ENCODE assay signal across 33 mouse cellular contexts in the genomic region with DNA sequence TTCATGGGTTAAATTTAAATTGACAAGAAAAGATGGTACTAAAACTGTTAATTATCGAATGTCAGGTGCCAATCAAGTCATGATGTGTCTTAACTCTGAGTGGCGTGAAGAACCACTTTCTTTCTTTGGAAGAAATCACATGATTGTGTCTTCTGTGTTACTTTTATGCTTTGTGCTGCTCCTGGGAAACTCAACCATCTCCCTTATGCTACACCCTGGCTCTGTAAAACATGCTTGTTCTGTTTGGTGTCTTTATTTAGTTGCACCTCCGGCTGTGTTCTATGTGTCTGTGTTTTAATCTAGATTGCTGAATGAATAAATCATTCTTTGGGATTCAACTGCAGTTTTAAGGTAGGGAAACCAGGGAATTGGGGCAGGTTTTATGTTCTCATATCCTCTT.
"Had no signal": no experiment of that assay in that cellular context is flagged by ENCODE, and none has a peak within 500 bp of the region (broad histone marks: within the 10 kb centered on the region; RNA-seq: fewer than 3 reads in every experiment).

No protein-coding gene starts in this region.

- ATAC-seq: liver, embryonic 12.5 days; liver, postnatal 0 days; lung, postnatal 0 days; midbrain, embryonic 13.5 days; midbrain, embryonic 15.5 days; midbrain, embryonic 16.5 days had no signal

- H3K27me3 ChIP-seq: limb, embryonic 12.5 days; limb, embryonic 13.5 days; limb, embryonic 15.5 days; liver, embryonic 12.5 days; liver, embryonic 13.5 days; liver, embryonic 15.5 days; lung, embryonic 15.5 days; megakaryocyte, embryonic 14.5 days; midbrain, embryonic 12.5 days; midbrain, embryonic 13.5 days; midbrain, embryonic 15.5 days; neural tube, embryonic 12.5 days; neural tube, embryonic 13.5 days had no signal

- H3K4me3 ChIP-seq: limb, embryonic 10.5 days; limb, embryonic 12.5 days; limb, embryonic 13.5 days; limb, embryonic 15.5 days; liver, embryonic 12.5 days; liver, embryonic 13.5 days; liver, embryonic 15.5 days; lung, embryonic 15.5 days; megakaryocyte, embryonic 14.5 days; midbrain, embryonic 10.5 days; midbrain, embryonic 12.5 days; midbrain, embryonic 13.5 days; midbrain, embryonic 15.5 days; myocyte; neural tube, embryonic 12.5 days; neural tube, embryonic 13.5 days had no signal

- H3K4me1 ChIP-seq: limb, embryonic 10.5 days; limb, embryonic 12.5 days; limb, embryonic 13.5 days; limb, embryonic 15.5 days; liver, embryonic 12.5 days; liver, embryonic 13.5 days; liver, embryonic 15.5 days; lung, embryonic 15.5 days; megakaryocyte, embryonic 14.5 days; midbrain, embryonic 12.5 days; midbrain, embryonic 13.5 days; midbrain, embryonic 15.5 days; neural tube, embryonic 12.5 days; neural tube, embryonic 13.5 days had no signal

- H3K27ac ChIP-seq: limb, embryonic 10.5 days; limb, embryonic 12.5 days; limb, embryonic 13.5 days; limb, embryonic 15.5 days; liver, embryonic 12.5 days; liver, embryonic 13.5 days; liver, embryonic 14.5 days; liver, embryonic 15.5 days; lung, embryonic 15.5 days; macrophage; midbrain, embryonic 10.5 days; midbrain, embryonic 12.5 days; midbrain, embryonic 13.5 days; midbrain, embryonic 15.5 days; neural tube, embryonic 12.5 days; neural tube, embryonic 13.5 days had no signal

- H3K9me3 ChIP-seq: limb, embryonic 10.5 days; limb, embryonic 15.5 days; liver, embryonic 15.5 days; lung, embryonic 15.5 days; midbrain, embryonic 12.5 days; midbrain, embryonic 13.5 days; neural tube, embryonic 13.5 days had no signal

- H3K36me3 ChIP-seq: limb, embryonic 10.5 days; limb, embryonic 12.5 days; limb, embryonic 13.5 days; limb, embryonic 15.5 days; liver, embryonic 12.5 days; liver, embryonic 13.5 days; liver, embryonic 15.5 days; lung, embryonic 15.5 days; midbrain, embryonic 10.5 days; midbrain, embryonic 12.5 days; midbrain, embryonic 13.5 days; midbrain, embryonic 15.5 days; neural tube, embryonic 12.5 days; neural tube, embryonic 13.5 days had no signal

- H3K9ac ChIP-seq: limb, embryonic 12.5 days; limb, embryonic 13.5 days; limb, embryonic 15.5 days; liver, embryonic 12.5 days; liver, embryonic 13.5 days; liver, embryonic 14.5 days; liver, embryonic 15.5 days; liver, postnatal 0 days; lung, embryonic 14.5 days; lung, embryonic 15.5 days; midbrain, embryonic 12.5 days; midbrain, embryonic 13.5 days; midbrain, embryonic 15.5 days; neural tube, embryonic 12.5 days; neural tube, embryonic 13.5 days had no signal

- DNase-seq: left cerebral cortex, postnatal 4 days; liver; liver, embryonic 13.5 days; liver, postnatal 0 days; lung, adult 18-20 months; lung, adult 2 months; lung, embryonic 14.5 days; lung, postnatal 10 days; lung, postnatal 14 days; lung, postnatal 36 days; lung, postnatal 4 days; midbrain, embryonic 14.5 days had no signal

- H3K4me2 ChIP-seq: limb, embryonic 12.5 days; limb, embryonic 13.5 days; limb, embryonic 15.5 days; liver, embryonic 11.5 days; liver, embryonic 12.5 days; liver, embryonic 13.5 days; liver, embryonic 15.5 days; lung, embryonic 14.5 days; lung, embryonic 15.5 days; midbrain, embryonic 11.5 days; midbrain, embryonic 12.5 days; midbrain, embryonic 13.5 days; midbrain, embryonic 15.5 days; neural tube, embryonic 12.5 days; neural tube, embryonic 13.5 days had no signal
